Mouse (Mus musculus): Measurements from ENCODE around the gene Bdkrb1.
A peak's percentile ranks its signal among the peaks of the same experiment; 100 is the strongest.

GRCm38 (mm10) chr12:105584851-105585250 lies 18.0 kb upstream of the Bdkrb1 start:
- TF ChIP-seq EP300 (IDR thresholded peaks at IDR 0.05; ENCODE audit: low read depth), result no peak
- peak; percentile 95 for TF ChIP-seq CTCF (IDR thresholded peaks at IDR 0.05; ENCODE audit: low read depth)
